Mouse (Mus musculus): ENCODE results near the gene Kxd1. TPM values are rescaled to one million over a fixed set of nuclear protein-coding genes. Genes with fewer than 3 reads are reported as not detected.

The Kxd1 gene
- polyA plus RNA-seq, 1 experiment from 2014 or later = 68.1 TPM

DNA sequence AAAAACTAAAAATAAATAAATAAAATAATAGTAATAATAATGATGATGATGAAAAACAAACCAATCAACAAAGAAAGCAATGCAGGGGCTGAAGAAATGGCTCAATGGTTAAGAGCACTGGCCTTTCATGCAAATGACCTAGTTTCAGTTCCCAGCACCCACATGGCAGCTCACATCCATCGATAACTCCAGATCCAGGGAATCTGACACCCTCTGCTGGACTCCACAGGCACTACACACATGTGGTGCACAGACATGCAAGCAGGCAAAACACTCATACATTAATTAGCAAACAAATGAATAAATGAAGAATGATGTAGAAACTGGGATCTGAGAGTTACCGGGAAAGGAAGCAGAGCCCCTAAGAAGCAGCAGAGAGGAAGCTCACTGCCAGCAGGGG is 68.1 kb downstream of the Kxd1 start:
- no peak for ATAC-seq (replicated peaks; ENCODE audit: insufficient number of reproducible peaks, low FRiP score, low TSS enrichment)
- Histone ChIP-seq H3K9ac (ENCODE audit: low read depth, low read length) (no peak overlapping the region), H3K4me1 (ENCODE audit: control insufficient read depth, insufficient read depth, low read length) (peaks cover 18% of the 10 kb centered on the region), H3K27ac (ENCODE audit: low read depth, low read length) (no peak overlapping the region), H3K36me3 (ENCODE audit: control insufficient read depth, insufficient read depth, low read length) (no peaks in the 10 kb centered on the region; the same call in 1 of the 2 replicates), H3K4me3 (ENCODE audit: low read depth, low read length) (no peak overlapping the region), H3K27me3 (ENCODE audit: control insufficient read depth, insufficient read depth, low read length) (no peaks in the 10 kb centered on the region), H3K4me2 (no peak overlapping the region), H3K9me3 (replicated peaks; ENCODE audit: control insufficient read depth, low read length) (no peaks in the 10 kb centered on the region)
- 96% methylated on average over 2 of the region's 2 CpGs for WGBS (ENCODE audit: insufficient replicate concordance)

DNA sequence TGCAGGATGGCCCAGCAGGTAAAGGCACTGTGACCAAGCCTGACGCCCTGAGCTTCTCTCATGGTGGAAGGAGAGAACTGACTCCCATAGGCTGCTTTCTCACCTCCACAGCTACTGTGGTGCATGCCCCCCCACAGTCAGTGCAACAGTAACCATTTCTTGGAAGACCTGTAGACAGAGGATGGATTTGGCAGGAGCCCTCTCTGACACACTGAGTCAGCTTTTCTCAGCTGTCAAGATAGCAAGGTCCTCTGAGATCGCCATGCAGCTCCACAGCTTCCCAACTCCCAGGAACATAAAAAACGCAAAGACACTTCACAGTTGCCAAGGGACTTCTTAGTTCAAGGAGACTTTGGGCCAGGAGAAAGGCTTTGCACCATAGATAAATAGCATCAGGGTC is 69.3 kb downstream of the Kxd1 start:
- no peak overlapping the region for H3K27ac ChIP-seq (ENCODE audit: low read depth, low read length)
- peaks cover 28% of the 10 kb centered on the region for H3K4me1 ChIP-seq (ENCODE audit: control insufficient read depth, insufficient read depth, low read length)
- no peaks in the 10 kb centered on the region for H3K27me3 ChIP-seq (ENCODE audit: control insufficient read depth, insufficient read depth, low read length)
- no peak overlapping the region for H3K4me3 ChIP-seq (ENCODE audit: low read depth, low read length)
- H3K9ac ChIP-seq (ENCODE audit: low read depth, low read length) = no peak overlapping the region
- no peak for ATAC-seq (replicated peaks; ENCODE audit: insufficient number of reproducible peaks, low FRiP score, low TSS enrichment)
- H3K9me3 ChIP-seq (replicated peaks; ENCODE audit: control insufficient read depth, low read length) = no peaks in the 10 kb centered on the region
- no peaks in the 10 kb centered on the region; the same call in 1 of the 2 replicates for H3K36me3 ChIP-seq (ENCODE audit: control insufficient read depth, insufficient read depth, low read length)
- WGBS (ENCODE audit: insufficient replicate concordance) = 76% methylated on average over 3 of the region's 3 CpGs
- H3K4me2 ChIP-seq = no peak overlapping the region

Other genes with a start within 250 kb of the Kxd1 start
- gene Homer3, start 245.1 kb downstream of the Kxd1 start, polyA plus RNA-seq (2014; fragmentation: Nextera tagmentation; extraction: Ambion mirVana) = 25.5 and 30.0 TPM in 2 replicates
- gene Ddx49, start 225.5 kb downstream of the Kxd1 start, polyA plus RNA-seq (2014; fragmentation: Nextera tagmentation; extraction: Ambion mirVana) = 36.4 and 37.6 TPM in 2 replicates
- 307 and 329 TPM in 2 replicates for gene Cope, start 225.4 kb downstream of the Kxd1 start, polyA plus RNA-seq (2014; fragmentation: Nextera tagmentation; extraction: Ambion mirVana)
- gene Cers1, start 212.2 kb downstream of the Kxd1 start, polyA plus RNA-seq (2014; fragmentation: Nextera tagmentation; extraction: Ambion mirVana) = 1.4 and 1.5 TPM in 2 replicates
- gene Gdf1, start 198.1 kb downstream of the Kxd1 start, polyA plus RNA-seq (2014; fragmentation: Nextera tagmentation; extraction: Ambion mirVana) = 1.7 and 1.9 TPM in 2 replicates
- 14.0 and 17.2 TPM in 2 replicates for gene Upf1, start 174.7 kb downstream of the Kxd1 start, polyA plus RNA-seq (2014; fragmentation: Nextera tagmentation; extraction: Ambion mirVana)
- 1.1 and 2.2 TPM in 2 replicates for gene Comp, start 154.4 kb downstream of the Kxd1 start, polyA plus RNA-seq (2014; fragmentation: Nextera tagmentation; extraction: Ambion mirVana)
- gene Crtc1, start 88.4 kb downstream of the Kxd1 start, polyA plus RNA-seq (2014; fragmentation: Nextera tagmentation; extraction: Ambion mirVana) = 11.6 and 13.5 TPM in 2 replicates
- gene Klhl26, start 51.0 kb downstream of the Kxd1 start, polyA plus RNA-seq (2014; fragmentation: Nextera tagmentation; extraction: Ambion mirVana) = 9.2 and 10.1 TPM in 2 replicates
- gene Tmem59l, start 40.6 kb downstream of the Kxd1 start, polyA plus RNA-seq (2014; fragmentation: Nextera tagmentation; extraction: Ambion mirVana) = 0.44 and 0.86 TPM in 2 replicates
- 0.80 and 3.8 TPM in 2 replicates for gene Crlf1, start 34.8 kb downstream of the Kxd1 start, polyA plus RNA-seq (2014; fragmentation: Nextera tagmentation; extraction: Ambion mirVana)
- 109 and 124 TPM in 2 replicates for gene Rex1bd, start 21.2 kb downstream of the Kxd1 start, polyA plus RNA-seq (2014; fragmentation: Nextera tagmentation; extraction: Ambion mirVana)
- 798 and 827 TPM in 2 replicates for gene Uba52, start 17.2 kb downstream of the Kxd1 start, polyA plus RNA-seq (2014; fragmentation: Nextera tagmentation; extraction: Ambion mirVana)
- 202 and 212 TPM in 2 replicates for gene Fkbp8, start 232 bp downstream of the Kxd1 start, polyA plus RNA-seq (2014; fragmentation: Nextera tagmentation; extraction: Ambion mirVana)
- gene Ell, start 11.5 kb upstream of the Kxd1 start, polyA plus RNA-seq (2014; fragmentation: Nextera tagmentation; extraction: Ambion mirVana) = 14.1 and 14.7 TPM in 2 replicates
- 86.0 and 95.3 TPM in 2 replicates for gene Isyna1, start 66.4 kb upstream of the Kxd1 start, polyA plus RNA-seq (2014; fragmentation: Nextera tagmentation; extraction: Ambion mirVana)
- 72.5 and 78.9 TPM in 2 replicates for gene Ssbp4, start 80.9 kb upstream of the Kxd1 start, polyA plus RNA-seq (2014; fragmentation: Nextera tagmentation; extraction: Ambion mirVana)
- gene Lrrc25, start 88.2 kb upstream of the Kxd1 start, polyA plus RNA-seq (2014; fragmentation: Nextera tagmentation; extraction: Ambion mirVana) = 0.19 and 0.59 TPM in 2 replicates
- gene Gdf15, start 104.5 kb upstream of the Kxd1 start, polyA plus RNA-seq (2014; fragmentation: Nextera tagmentation; extraction: Ambion mirVana) = 0.26 and 0.37 TPM in 2 replicates
- gene Pgpep1, start 132.4 kb upstream of the Kxd1 start, polyA plus RNA-seq (2014; fragmentation: Nextera tagmentation; extraction: Ambion mirVana) = 38.9 and 41.6 TPM in 2 replicates
- gene Lsm4, start 145.3 kb upstream of the Kxd1 start, polyA plus RNA-seq (2014; fragmentation: Nextera tagmentation; extraction: Ambion mirVana) = 296 and 308 TPM in 2 replicates
- gene Jund, start 171.0 kb upstream of the Kxd1 start, polyA plus RNA-seq (2014; fragmentation: Nextera tagmentation; extraction: Ambion mirVana) = 97.8 and 102 TPM in 2 replicates
- not detected in 2 replicates for gene Iqcn, start 175.5 kb upstream of the Kxd1 start, polyA plus RNA-seq (2014; fragmentation: Nextera tagmentation; extraction: Ambion mirVana)
- gene Gm3336, start 190.6 kb upstream of the Kxd1 start, polyA plus RNA-seq (2014; fragmentation: Nextera tagmentation; extraction: Ambion mirVana) = not detected in 2 replicates
- not detected in 2 replicates for gene Pde4c, start 195.8 kb upstream of the Kxd1 start, polyA plus RNA-seq (2014; fragmentation: Nextera tagmentation; extraction: Ambion mirVana)
- 16.2 and 21.3 TPM in 2 replicates for gene Rab3a, start 226.7 kb upstream of the Kxd1 start, polyA plus RNA-seq (2014; fragmentation: Nextera tagmentation; extraction: Ambion mirVana)
- 42.5 and 42.6 TPM in 2 replicates for gene Mpv17l2, start 233.0 kb upstream of the Kxd1 start, polyA plus RNA-seq (2014; fragmentation: Nextera tagmentation; extraction: Ambion mirVana)
- gene Pik3r2, start 248.8 kb upstream of the Kxd1 start, polyA plus RNA-seq (2014; fragmentation: Nextera tagmentation; extraction: Ambion mirVana) = 21.5 and 23.1 TPM in 2 replicates

All from heart, embryonic 11.5 days (tissue).